Mouse (Mus musculus) testis, adult 2 months (tissue): ENCODE measurements around the gene Atic.

Experiments
- CTCF ChIP-seq: fragments of 200-500 bp; IDR thresholded peaks from 2 replicates; pipeline ENCODE4 v1.5.1; 2012; ENCODE audit warnings: low read depth, mild to moderate bottlenecking, inconsistent platforms, low read length, moderate library complexity; ENCODE audit not compliant: control insufficient read depth, insufficient read depth, insufficient replicate concordance
- POLR2A ChIP-seq: fragments of 200-500 bp; IDR thresholded peaks from 2 replicates; pipeline ENCODE4 v1.6.1; 2012; ENCODE audit warnings: low read depth, mild to moderate bottlenecking, inconsistent platforms, low read length, moderate library complexity; ENCODE audit not compliant: control insufficient read depth

DNA sequence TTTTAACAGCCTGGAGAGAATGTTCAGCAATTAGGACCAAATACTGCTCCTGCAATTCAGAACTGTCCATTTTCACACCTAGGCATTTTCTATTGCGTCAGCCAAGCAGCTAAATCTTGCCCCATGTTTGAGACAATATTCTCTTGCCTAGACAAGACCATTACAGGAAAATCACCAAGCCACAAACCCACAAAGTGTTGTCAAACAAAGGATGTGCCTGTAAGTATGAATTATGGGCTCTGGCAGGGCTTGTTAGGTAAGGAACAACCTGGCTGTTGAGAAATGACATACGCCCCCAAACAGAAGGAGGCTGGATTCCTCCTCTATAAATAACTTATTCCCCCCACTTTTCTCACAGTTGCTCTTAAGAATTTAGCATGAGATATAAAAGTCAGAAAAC lies 64.6 kb downstream of the Atic start:
- TF ChIP-seq CTCF (no peak), POLR2A (no peak)
